Mouse (Mus musculus) liver, postnatal 0 days (tissue): Measurements from ENCODE around the gene Sec61b. TPM values are rescaled to one million over a fixed set of nuclear protein-coding genes. Genes with fewer than 3 reads are reported as not detected.
A peak's percentile ranks its signal among the peaks of the same experiment; 100 is the strongest.

ENCODE experiments used
- ATAC-seq: fragments of 200-750 bp; cut with Nextera tagmentation; 2 replicates; pipeline ENCODE4 v1.8.0; 2017; ENCODE audit warnings: mild to moderate bottlenecking, moderate library complexity
- DNase-seq: peaks from one replicate; pipeline ENCODE4 v3.0.0-alpha.2; 2016
- H3K27ac ChIP-seq: fragments of 300-500 bp; sonication (generic); 2 replicates; pipeline ENCODE4 v1.5.1; 2014; ENCODE audit warnings: antibody characterized with exemption, moderate library complexity, mild to moderate bottlenecking, low read depth
- H3K27me3 ChIP-seq: fragments of 300-500 bp; sonication (generic); 2 replicates; pipeline ENCODE4 v1.6.1; 2014; ENCODE audit warnings: low read length, control low read depth, mixed read lengths; ENCODE audit not compliant: insufficient read depth
- H3K36me3 ChIP-seq: fragments of 300-500 bp; sonication (generic); replicated peaks from 2 replicates; pipeline ENCODE4 v1.6.1; 2014; ENCODE audit warnings: mild to moderate bottlenecking, control low read depth, low read length, moderate library complexity, mixed read lengths; ENCODE audit not compliant: insufficient read depth
- H3K4me1 ChIP-seq: fragments of 300-500 bp; sonication (generic); 2 replicates; pipeline ENCODE4 v1.6.1; 2014; ENCODE audit warnings: antibody characterized with exemption, mild to moderate bottlenecking, control low read depth; ENCODE audit not compliant: insufficient read depth
- H3K4me2 ChIP-seq: fragments of 300-500 bp; sonication (generic); 2 replicates; pipeline ENCODE4 v1.6.1; 2014; ENCODE audit warnings: low read depth, mild to moderate bottlenecking, low read length, moderate library complexity, mixed read lengths
- H3K4me3 ChIP-seq: fragments of 300-500 bp; sonication (generic); 2 replicates; pipeline ENCODE4 v1.5.1; 2014; ENCODE audit warnings: low read depth, low read length
- H3K9ac ChIP-seq: fragments of 300-500 bp; sonication (generic); replicated peaks from 2 replicates; pipeline ENCODE4 v1.6.1; 2014; ENCODE audit warnings: mild to moderate bottlenecking, moderate library complexity
- H3K9me3 ChIP-seq: fragments of 300-500 bp; sonication (generic); 2 replicates; pipeline ENCODE4 v1.6.1; 2016; ENCODE audit warnings: mild to moderate bottlenecking, control low read depth, low read length, mixed read lengths
- CTCF ChIP-seq: sonication (generic); IDR thresholded peaks from 2 replicates; pipeline ENCODE4 v1.5.1; 2016; ENCODE audit warnings: antibody characterized with exemption, low read depth
- EP300 ChIP-seq: IDR thresholded peaks from 2 replicates; pipeline ENCODE4 v1.6.1; 2016; ENCODE audit warnings: antibody characterized with exemption, low read depth, mild to moderate bottlenecking
- WGBS: fragments of 180-500 bp; shearing (Covaris S2); extraction: QIAGEN DNeasy Blood & Tissue Kit; methylation state at CpG from one replicate; pipeline ENCODE4 v1.1.7; 2014; ENCODE audit not compliant: insufficient replicate concordance; 5-methylcytosine and 5-hydroxymethylcytosine counted together
- polyA plus RNA-seq: library from polyadenylated mRNA; unstranded; fragments of >200 nt; fragmentation: Nextera tagmentation; extraction: Ambion mirVana; gene quantifications from 2 replicates; pipeline ENCODE4 v1.2.1, GENCODE M21; 2015

The Sec61b gene
- polyA plus RNA-seq = 181 and 189 TPM in 2 replicates

GRCm38 (mm10) chr4:47473968-47474729 is at the start of gene Sec61b, which contains the start of gene Alg2:
Gene Sec61b, plus strand, starts transcription at chr4:47474658.
Gene Alg2, minus strand, starts transcription at chr4:47474333.
- peak within 1 kb of the TSS; percentile 82 for H3K27ac ChIP-seq
- peak within 1 kb of the TSS; percentile 85 for H3K4me2 ChIP-seq
- under 1% methylated on average over 53 of the region's 58 CpGs for WGBS
- no peaks in the 10 kb centered on the region; the same call in 1 of the 2 replicates for H3K9me3 ChIP-seq
- H3K4me3 ChIP-seq = peak within 1 kb of the TSS; percentile 73
- peak; percentile 98 for ATAC-seq
- no peaks in the 10 kb centered on the region for H3K27me3 ChIP-seq
- H3K4me1 ChIP-seq = peaks cover 11% of the 10 kb centered on the region
- peak; percentile 93 for TF ChIP-seq EP300
- no peak for TF ChIP-seq CTCF
- DNase-seq = peak; percentile 97
- H3K9ac ChIP-seq = peak within 1 kb of the TSS; percentile 82
- H3K36me3 ChIP-seq = peaks cover 36% of the 10 kb centered on the region

DNA sequence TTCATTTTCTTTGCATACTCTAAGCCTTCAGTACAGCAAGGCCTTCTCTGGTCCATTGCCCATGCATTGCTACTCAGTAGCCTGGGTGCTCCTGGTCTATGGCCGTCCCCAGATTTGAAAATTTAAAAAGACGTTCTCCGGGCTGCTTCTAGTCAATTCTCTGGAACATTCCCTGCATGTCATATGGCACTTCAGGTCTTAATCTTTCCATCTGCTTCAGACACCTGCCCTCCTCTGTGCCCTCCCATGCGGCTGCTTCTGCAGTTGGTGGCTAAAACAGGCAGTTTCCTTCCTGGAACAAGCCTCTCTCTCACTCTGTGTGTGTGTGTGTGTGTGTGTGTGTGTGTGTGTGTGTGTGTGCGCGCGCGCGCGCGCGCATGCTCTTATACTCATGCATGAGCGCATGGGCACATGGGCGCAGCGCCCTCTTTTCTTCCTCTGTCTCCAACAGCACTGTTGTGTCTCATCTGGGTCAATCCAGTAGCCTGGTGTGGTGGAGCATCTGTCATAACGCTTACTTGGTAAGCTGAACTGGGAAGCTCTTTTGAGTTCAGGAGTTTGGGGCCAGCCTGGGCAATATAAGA is 49.1 kb upstream of the Sec61b start:
- WGBS = 75% methylated on average over 16 of the region's 16 CpGs
- no peaks in the 10 kb centered on the region for H3K27me3 ChIP-seq
- H3K36me3 ChIP-seq = no peaks in the 10 kb centered on the region
- H3K27ac ChIP-seq = no peak overlapping the region
- DNase-seq (no peak), ATAC-seq (no peak)
- H3K4me2 ChIP-seq = no peak overlapping the region
- H3K4me1 ChIP-seq = no peaks in the 10 kb centered on the region
- H3K9ac ChIP-seq = no peak overlapping the region
- H3K9me3 ChIP-seq = no peaks in the 10 kb centered on the region
- H3K4me3 ChIP-seq = no peak overlapping the region
- TF ChIP-seq CTCF = no peak
- no peak for TF ChIP-seq EP300

GRCm38 (mm10) chr4:47427606-47428005 is 46.9 kb upstream of the Sec61b start:
- no peak overlapping the region for H3K27ac ChIP-seq
- H3K36me3 ChIP-seq = no peaks in the 10 kb centered on the region
- no peak overlapping the region for H3K4me3 ChIP-seq
- H3K9me3 ChIP-seq = no peaks in the 10 kb centered on the region
- ATAC-seq (peak; percentile 53), DNase-seq (no peak)
- H3K4me1 ChIP-seq = no peaks in the 10 kb centered on the region
- H3K9ac ChIP-seq = no peak overlapping the region
- no peaks in the 10 kb centered on the region for H3K27me3 ChIP-seq
- H3K4me2 ChIP-seq = no peak overlapping the region
- no peak for TF ChIP-seq CTCF
- TF ChIP-seq EP300 = no peak
- 47% methylated on average over 3 of the region's 3 CpGs for WGBS

DNA sequence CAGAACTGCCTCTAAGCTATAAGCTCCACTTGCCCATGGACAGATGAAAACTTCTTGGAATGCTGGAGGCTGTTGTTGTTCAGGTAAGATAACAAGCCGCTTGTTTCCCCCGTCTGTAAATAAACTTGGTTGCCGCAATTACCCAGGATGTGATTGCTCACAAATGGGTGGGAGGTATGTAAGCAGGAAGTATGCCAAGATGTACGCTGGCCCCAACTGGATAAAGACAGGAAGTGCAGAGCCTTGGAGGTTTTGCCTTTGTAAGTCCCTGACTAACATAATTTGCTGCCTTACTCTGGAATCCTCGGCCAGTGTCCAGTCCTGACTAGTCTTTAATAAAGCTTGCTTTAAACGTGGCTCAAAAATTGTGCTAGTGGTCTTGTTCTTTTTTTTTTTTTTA is 43.9 kb upstream of the Sec61b start:
- H3K9ac ChIP-seq = no peak overlapping the region
- 50% methylated on average over 6 of the region's 6 CpGs for WGBS
- ATAC-seq (no peak), DNase-seq (no peak)
- no peak overlapping the region for H3K4me3 ChIP-seq
- H3K36me3 ChIP-seq = no peaks in the 10 kb centered on the region
- H3K27me3 ChIP-seq = no peaks in the 10 kb centered on the region
- H3K27ac ChIP-seq = no peak overlapping the region
- TF ChIP-seq EP300 = no peak
- no peak for TF ChIP-seq CTCF
- peaks cover 2% of the 10 kb centered on the region; the same call in 1 of the 2 replicates for H3K4me1 ChIP-seq
- no peaks in the 10 kb centered on the region for H3K9me3 ChIP-seq
- H3K4me2 ChIP-seq = no peak overlapping the region

DNA sequence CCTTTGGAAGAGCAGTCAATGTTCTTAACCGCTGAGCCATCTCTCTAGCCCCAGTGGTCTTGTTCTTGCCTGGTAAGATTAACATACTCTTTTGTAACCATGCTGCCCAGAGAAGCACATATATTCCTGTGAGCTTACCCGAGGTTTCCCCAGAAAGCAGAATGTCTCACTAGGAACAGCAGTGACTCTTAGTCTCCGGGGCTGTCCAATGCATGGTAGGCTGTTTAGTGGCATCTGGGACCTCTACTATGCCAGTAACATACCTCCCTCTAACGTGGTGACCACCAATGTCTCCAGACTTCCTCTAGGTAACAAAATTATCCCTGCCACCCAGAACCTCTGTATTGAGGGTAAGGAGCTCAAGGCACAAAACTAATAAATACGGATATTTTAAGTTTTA is 43.4 kb upstream of the Sec61b start:
- H3K36me3 ChIP-seq = no peaks in the 10 kb centered on the region
- no peaks in the 10 kb centered on the region for H3K9me3 ChIP-seq
- WGBS = 71% methylated on average over 5 of the region's 5 CpGs
- H3K9ac ChIP-seq = no peak overlapping the region
- TF ChIP-seq CTCF = no peak
- no peak for TF ChIP-seq EP300
- DNase-seq (no peak), ATAC-seq (no peak)
- H3K27ac ChIP-seq = no peak overlapping the region
- no peak overlapping the region for H3K4me2 ChIP-seq
- peaks cover 2% of the 10 kb centered on the region; the same call in 1 of the 2 replicates for H3K4me1 ChIP-seq
- H3K4me3 ChIP-seq = no peak overlapping the region
- H3K27me3 ChIP-seq = no peaks in the 10 kb centered on the region

DNA sequence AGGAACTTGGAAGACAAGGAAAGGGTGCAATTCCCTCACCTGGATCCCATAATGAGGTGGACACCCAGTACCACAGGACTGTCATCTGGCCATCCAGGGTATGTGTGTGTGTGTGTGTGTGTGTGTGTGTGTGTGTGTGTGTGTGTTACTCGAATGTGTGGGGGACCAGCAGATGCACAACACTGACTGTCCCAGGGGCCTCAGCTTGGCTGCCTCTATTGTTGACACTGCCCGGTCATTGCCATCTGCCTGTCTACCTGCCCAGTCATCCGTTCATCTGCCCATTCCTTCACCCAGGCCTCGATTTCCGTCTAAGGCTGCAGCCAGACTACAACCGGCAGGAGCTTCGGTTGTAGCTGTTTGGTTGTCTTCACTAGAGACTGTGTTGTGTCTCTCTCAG is 41.7 kb upstream of the Sec61b start:
- no peak overlapping the region for H3K9ac ChIP-seq
- DNase-seq (no peak), ATAC-seq (no peak)
- 83% methylated on average over 7 of the region's 7 CpGs for WGBS
- TF ChIP-seq EP300 = no peak
- no peak overlapping the region for H3K4me2 ChIP-seq
- no peaks in the 10 kb centered on the region for H3K36me3 ChIP-seq
- H3K4me3 ChIP-seq = no peak overlapping the region
- H3K27ac ChIP-seq = no peak overlapping the region
- H3K27me3 ChIP-seq = no peaks in the 10 kb centered on the region
- H3K9me3 ChIP-seq = no peaks in the 10 kb centered on the region
- H3K4me1 ChIP-seq = peaks cover 9% of the 10 kb centered on the region
